Mouse (Mus musculus) left cerebral cortex, postnatal 14 days (tissue): ENCODE measurements around the gene Nop53. TPM values are rescaled to one million over a fixed set of nuclear protein-coding genes. Genes with fewer than 3 reads are reported as not detected.

Source experiments
- DNase-seq, 2 experiments: peaks; one replicate each; pipeline ENCODE4 v3.0.0; 2021 to 2022; ENCODE audit warnings: low spot score in 2 of 2, mixed read lengths in 1 of 2
- intact Hi-C: fragments of 180-260 bp; cut with DNase I; formaldehyde crosslinking; loops from one replicate; pipeline ENCODE4 v1.15.1; 2025
- total RNA-seq, 2 experiments: library from RNA; stranded (reverse); gene quantifications; 2 replicates each; pipeline ENCODE4 v1.2.3; 2021

Nop53 gene
- total RNA-seq, 2 experiments from 2014 or later, result 97.9 to 106 TPM

- intact Hi-C loops, result no loop called here
- DNase-seq, result peak; percentile 54 to 57
Measured at GRCm38 (mm10) chr7:15962311-15963288, 16.7 kb upstream of the Nop53 start.

- no peak for DNase-seq
- intact Hi-C loops, result no loop called here
Measured at GRCm38 (mm10) chr7:15961798-15962197, 15.9 kb upstream of the Nop53 start.

- DNase-seq, result no peak
- intact Hi-C loops, result no loop called here
Measured at GRCm38 (mm10) chr7:15961239-15961638, 15.4 kb upstream of the Nop53 start.

- no peak for DNase-seq
- intact Hi-C loops, result no loop called here
Measured at GRCm38 (mm10) chr7:15960691-15961090, 14.8 kb upstream of the Nop53 start.

GRCm38 (mm10) chr7:15956143-15956542 is 10.3 kb upstream of the Nop53 start:
- intact Hi-C loops, result no loop called here
- DNase-seq, result no peak

GRCm38 (mm10) chr7:15955509-15955908 is 9.6 kb upstream of the Nop53 start:
- no peak for DNase-seq
- intact Hi-C loops, result no loop called here

- no peak for DNase-seq
- intact Hi-C loops, result no loop called here
Measured at GRCm38 (mm10) chr7:15954978-15955443, 9.1 kb upstream of the Nop53 start.

- intact Hi-C loops, result no loop called here
- DNase-seq, result no peak
Measured at GRCm38 (mm10) chr7:15954436-15954835, 8.6 kb upstream of the Nop53 start.

GRCm38 (mm10) chr7:15953307-15954074 is 7.6 kb upstream of the Nop53 start:
- intact Hi-C loops, result no loop called here
- DNase-seq, result no peak

GRCm38 (mm10) chr7:15952416-15952815 is 6.5 kb upstream of the Nop53 start:
- intact Hi-C loops, result no loop called here
- DNase-seq, result no peak

GRCm38 (mm10) chr7:15950008-15950407 is 4.1 kb upstream of the Nop53 start:
- DNase-seq, result no peak
- intact Hi-C loops, result no loop called here

GRCm38 (mm10) chr7:15949216-15949790 is 3.4 kb upstream of the Nop53 start:
- intact Hi-C loops, result no loop called here
- DNase-seq, result no peak

GRCm38 (mm10) chr7:15948381-15948941 is 2.6 kb upstream of the Nop53 start:
- intact Hi-C loops, result no loop called here

GRCm38 (mm10) chr7:15947653-15948260 is 1.9 kb upstream of the Nop53 start:
- intact Hi-C loops, result no loop called here
- no peak for DNase-seq

More at GRCm38 (mm10) chr7:15948381-15948941, 2.6 kb upstream of the Nop53 start:
- peak; percentile 60 for DNase-seq

GRCm38 (mm10) chr7:15945211-15945610 is 663 bp downstream of the Nop53 start:
- intact Hi-C loops, result no loop called here
- DNase-seq, result no peak

- no peak for DNase-seq
- intact Hi-C loops, result no loop called here
Measured at GRCm38 (mm10) chr7:15944311-15944710, 1.6 kb downstream of the Nop53 start.

- no peak for DNase-seq
- intact Hi-C loops, result no loop called here
Measured at GRCm38 (mm10) chr7:15938621-15939020, 7.3 kb downstream of the Nop53 start.

- intact Hi-C loops, result no loop called here
- no peak for DNase-seq
Measured at GRCm38 (mm10) chr7:15937491-15937890, 8.4 kb downstream of the Nop53 start.
